Mouse (Mus musculus): ENCODE measurements at regions not wholly inside any gene's neighbourhood (a gene's known extent, or its start where the extent isn't known, plus 50 kb on each side); places are given as distances from the start of the nearest gene placed in this dataset.

GRCm38 (mm10) chr13:94005880-94006279, 51.7 kb upstream of the Lhfpl2 start:
- TF ChIP-seq CTCF (IDR thresholded peaks at IDR 0.05; ENCODE audit: low read depth, low read length) (no peak), POLR2A (IDR thresholded peaks at IDR 0.05; ENCODE audit: extremely low read depth, insufficient read depth, low read length) (no peak)
